Mouse (Mus musculus): ENCODE results near the gene Sphk1.

The Sphk1 gene

DNA sequence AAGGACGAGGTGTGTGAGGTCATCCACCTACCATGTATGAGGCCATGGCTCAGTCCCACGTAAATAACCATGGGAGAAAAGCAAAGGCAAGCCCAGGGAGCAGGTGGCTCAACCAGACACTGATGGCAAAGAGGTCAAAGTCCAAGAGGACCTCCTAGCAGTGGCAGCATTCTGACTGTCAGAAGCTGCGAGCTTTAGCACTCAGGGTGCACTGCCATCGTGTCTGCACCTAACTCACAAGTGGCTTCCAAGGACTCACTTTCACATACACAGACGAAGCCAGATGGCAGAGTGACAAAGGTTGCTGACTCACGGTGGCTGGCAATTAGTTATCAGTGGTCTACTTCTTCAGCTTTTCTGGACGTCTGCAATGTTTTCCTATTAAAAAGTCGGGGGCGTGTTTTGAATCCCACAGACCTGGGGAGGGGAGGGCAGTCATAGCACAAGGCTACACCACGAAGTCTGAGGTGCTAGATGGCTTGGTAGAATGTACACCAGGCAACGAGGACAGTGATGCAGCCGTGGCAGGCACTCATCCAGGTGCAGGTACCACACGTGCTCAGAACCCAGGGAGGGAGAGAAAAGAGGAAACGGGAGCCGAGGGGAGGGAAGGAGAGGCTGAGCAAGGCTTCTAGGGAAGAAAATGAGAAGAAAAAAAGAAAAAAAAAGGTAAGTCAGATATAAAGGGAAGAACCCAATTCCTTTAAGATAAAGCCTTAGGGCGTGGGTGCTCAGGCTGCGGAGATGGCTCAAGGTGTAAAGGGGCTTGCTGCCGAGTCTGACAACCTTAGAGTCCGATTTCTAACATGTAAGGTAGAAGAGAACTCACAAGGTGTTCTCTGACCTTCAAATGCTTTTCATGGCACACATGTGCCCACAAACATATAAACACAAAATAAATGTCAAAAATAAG is 41.3 kb downstream of the Sphk1 start:
- no peak for DNase-seq (ENCODE audit: low read depth, low spot score)
- no peaks in the 10 kb centered on the region for H3K36me3 ChIP-seq (ENCODE audit: control insufficient read depth, insufficient read depth, low read length, poor library complexity, severe bottlenecking)
- no peaks in the 10 kb centered on the region for H3K27me3 ChIP-seq (ENCODE audit: control insufficient read depth, insufficient read depth, low read length, poor library complexity, severe bottlenecking)

DNA sequence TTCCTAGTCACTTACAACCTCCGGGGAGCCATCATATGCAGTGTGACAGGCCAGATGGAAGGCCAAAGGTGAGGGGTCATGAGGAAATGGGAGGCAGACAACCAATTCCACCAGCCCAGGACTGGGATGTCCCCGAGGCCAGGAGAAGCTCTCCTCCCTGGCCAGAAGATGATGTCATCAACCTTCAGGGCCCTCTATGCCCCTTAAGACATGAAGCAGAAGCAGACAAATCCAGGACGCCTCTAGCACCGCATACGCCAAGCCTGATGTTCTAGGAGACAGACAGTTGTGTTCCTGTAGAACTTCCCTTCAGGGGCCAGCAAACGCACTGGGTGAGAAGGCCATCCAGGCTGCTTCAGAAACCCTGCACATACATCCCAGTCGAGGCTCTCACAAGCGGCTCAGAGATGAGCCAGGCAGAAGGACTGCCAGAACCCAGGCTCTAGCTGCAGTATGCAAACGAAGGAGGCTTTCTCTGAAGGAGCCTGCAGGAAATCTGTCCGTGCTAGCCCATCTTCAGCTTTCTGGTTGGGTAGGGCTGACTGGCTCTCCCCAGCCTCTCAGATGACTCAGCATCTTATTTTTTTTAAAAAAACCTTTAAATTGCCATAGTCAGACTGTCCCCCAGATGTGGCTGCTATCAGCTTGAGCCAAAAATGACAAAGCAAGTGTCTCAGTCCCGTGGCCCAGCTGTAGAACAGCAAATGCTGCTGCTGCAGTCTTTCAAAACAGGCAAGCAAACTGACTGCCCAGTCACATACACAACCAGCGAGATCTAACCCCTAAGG is 42.2 kb downstream of the Sphk1 start:
- no peaks in the 10 kb centered on the region for H3K27me3 ChIP-seq (ENCODE audit: control insufficient read depth, insufficient read depth, low read length, poor library complexity, severe bottlenecking)
- H3K36me3 ChIP-seq (ENCODE audit: control insufficient read depth, insufficient read depth, low read length, poor library complexity, severe bottlenecking), result no peaks in the 10 kb centered on the region
- DNase-seq (ENCODE audit: low read depth, low spot score), result no peak

DNA sequence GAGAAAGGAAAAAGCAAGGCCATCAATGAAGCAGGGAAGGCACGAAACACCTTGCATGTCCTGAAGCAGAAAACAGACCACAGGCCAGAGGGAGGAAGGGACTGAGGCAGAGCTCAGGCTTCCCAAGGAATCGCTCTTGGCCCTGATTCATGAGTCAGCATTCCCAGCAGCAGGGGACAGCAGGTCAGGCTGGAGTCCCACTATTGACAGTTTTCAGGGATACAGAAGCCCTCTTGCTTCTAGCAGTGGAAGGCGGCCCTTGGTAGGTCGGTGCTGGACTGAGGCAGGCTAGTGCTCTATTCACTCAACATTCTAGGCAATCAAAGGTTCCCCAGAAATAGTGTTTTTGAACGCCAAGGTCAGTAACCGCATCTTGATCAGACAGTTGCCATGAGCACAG is 43.8 kb downstream of the Sphk1 start:
- Histone ChIP-seq H3K36me3 (ENCODE audit: control insufficient read depth, insufficient read depth, low read length, poor library complexity, severe bottlenecking) (no peaks in the 10 kb centered on the region), H3K27me3 (ENCODE audit: control insufficient read depth, insufficient read depth, low read length, poor library complexity, severe bottlenecking) (no peaks in the 10 kb centered on the region)

DNA sequence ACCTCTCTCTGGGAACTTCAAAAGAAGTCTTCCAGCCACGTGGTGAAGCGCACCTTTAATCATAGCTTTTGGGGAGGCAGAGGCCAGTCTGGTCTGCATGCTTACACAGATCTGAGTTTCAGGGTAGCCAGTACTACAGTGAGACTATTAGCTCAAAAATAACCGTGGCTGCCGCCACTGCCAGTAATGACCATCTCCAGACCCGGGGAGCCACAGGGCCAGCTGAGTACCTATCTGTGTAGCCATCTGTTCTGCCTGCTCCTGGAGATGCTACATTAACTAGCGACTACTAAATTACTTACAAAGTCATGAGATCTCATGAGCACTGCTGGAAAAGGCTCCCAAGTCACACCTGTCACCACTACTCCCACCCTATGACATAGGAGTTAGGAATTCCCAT is 44.3 kb downstream of the Sphk1 start:
- Histone ChIP-seq H3K36me3 (ENCODE audit: control insufficient read depth, insufficient read depth, low read length, poor library complexity, severe bottlenecking) (no peaks in the 10 kb centered on the region), H3K27me3 (ENCODE audit: control insufficient read depth, insufficient read depth, low read length, poor library complexity, severe bottlenecking) (no peaks in the 10 kb centered on the region)
- DNase-seq (ENCODE audit: low read depth, low spot score), result no peak

More for the DNA sequence above, 43.8 kb downstream of the Sphk1 start:
- no peak for DNase-seq (ENCODE audit: low read depth, low spot score)

DNA sequence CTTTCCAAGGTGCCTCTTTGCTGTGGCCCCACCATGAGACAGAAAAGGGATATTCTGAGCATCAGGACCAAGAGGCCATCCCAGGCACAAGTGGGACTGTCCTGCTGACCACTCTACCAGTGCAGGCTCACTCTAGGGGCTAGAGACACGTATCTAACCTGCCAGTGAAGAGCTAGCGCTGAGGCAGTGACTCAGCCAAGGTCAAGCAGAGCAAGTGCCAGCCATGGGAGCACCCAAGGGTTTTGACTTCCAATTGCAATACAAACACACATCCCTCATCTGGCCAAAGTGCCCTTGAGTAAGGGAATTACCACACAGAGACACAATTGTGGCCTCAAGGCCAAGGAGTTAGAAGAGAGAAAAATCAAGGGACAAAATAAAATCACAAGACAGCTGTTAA is 44.7 kb downstream of the Sphk1 start:
- DNase-seq (ENCODE audit: low read depth, low spot score), result no peak
- no peaks in the 10 kb centered on the region for H3K36me3 ChIP-seq (ENCODE audit: control insufficient read depth, insufficient read depth, low read length, poor library complexity, severe bottlenecking)
- no peaks in the 10 kb centered on the region for H3K27me3 ChIP-seq (ENCODE audit: control insufficient read depth, insufficient read depth, low read length, poor library complexity, severe bottlenecking)

DNA sequence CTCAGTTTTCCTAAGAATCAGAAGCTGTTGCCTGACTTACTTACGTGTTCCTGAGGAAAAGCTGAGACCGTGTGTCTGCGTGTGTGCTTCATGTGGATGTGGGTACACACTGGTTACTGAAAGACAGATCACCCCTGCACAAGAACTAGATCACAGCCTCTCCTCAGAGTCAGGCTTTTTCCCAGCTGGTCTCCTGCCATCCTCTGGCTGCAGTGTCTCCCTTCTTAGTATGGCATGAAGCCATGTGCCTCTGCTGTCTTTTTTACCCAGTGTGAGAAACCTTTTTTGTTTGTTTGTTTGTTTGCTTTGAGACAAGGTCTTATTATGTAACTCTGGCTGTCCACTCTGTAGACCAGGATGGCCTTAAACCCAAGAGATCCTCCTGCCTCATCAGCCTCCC is 48.6 kb downstream of the Sphk1 start:
- no peak for DNase-seq (ENCODE audit: low read depth, low spot score)
- no peaks in the 10 kb centered on the region for H3K36me3 ChIP-seq (ENCODE audit: control insufficient read depth, insufficient read depth, low read length, poor library complexity, severe bottlenecking)

DNA sequence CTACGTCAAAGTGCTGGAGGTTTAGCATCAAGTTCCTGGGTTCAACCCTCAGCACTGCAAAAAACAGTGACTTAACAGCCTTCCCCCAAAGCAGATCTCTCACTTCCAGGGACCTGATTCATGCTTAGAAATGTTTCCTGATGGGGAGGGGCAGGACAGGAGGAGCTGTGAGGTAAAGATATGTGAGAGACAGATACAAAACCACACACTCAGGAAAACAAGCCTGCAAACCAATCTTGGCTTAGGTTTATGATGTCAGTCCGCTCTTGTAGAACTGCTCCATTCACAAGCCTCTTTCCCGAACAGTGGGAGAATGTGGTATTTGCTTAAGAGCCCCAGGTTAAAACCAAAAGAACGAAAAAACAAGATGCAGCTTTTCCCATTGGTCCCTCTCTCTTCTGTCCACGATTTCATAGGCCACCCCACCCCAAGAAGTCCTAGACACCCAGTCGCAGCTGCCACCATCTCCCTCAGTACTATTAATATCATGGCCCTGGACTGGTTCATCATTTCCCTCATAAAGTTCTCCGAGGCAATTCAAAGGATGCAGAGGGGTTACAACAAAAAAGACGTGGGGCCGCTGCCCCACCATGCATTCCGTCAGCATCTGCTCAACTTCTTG is 49.4 kb downstream of the Sphk1 start:
- no peak for DNase-seq (ENCODE audit: low read depth, low spot score)
- Histone ChIP-seq H3K36me3 (ENCODE audit: control insufficient read depth, insufficient read depth, low read length, poor library complexity, severe bottlenecking) (no peaks in the 10 kb centered on the region), H3K27me3 (ENCODE audit: control insufficient read depth, insufficient read depth, low read length, poor library complexity, severe bottlenecking) (no peaks in the 10 kb centered on the region)

More for the DNA sequence above, 48.6 kb downstream of the Sphk1 start:
- no peaks in the 10 kb centered on the region for H3K27me3 ChIP-seq (ENCODE audit: control insufficient read depth, insufficient read depth, low read length, poor library complexity, severe bottlenecking)

DNA sequence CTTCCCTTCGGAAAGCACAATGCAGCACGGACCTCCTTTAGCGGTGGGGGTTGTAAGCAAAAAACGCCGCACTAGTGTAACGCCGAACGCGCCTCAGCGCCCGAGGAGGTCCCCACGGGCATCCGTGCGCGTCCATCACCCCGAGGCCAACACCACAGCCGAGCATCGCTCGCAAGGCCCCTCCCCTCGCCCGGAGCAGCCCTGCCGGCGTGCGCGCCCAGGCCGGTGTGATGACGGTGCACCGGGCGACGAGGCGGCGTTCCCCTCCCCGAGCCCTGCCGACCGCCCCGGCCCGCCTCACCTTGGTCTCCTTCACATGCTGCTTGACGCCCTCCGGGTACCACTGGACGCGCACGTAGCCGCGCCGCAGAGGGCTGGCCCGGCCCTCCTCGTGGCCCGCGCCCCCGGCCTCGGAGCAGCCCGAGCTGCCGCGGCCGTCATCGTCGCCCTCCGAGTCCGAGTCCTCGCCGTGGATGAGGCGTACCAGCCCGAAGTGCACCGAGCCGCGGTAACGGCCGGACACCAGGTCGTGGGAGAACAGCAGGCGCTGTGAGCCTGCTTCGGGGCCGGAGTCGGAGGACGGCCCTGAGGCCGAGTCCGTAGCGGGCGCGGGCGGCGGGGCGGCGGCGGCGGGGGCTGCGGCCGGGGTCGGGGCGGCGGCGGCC is 50.1 kb downstream of the Sphk1 start:
- Histone ChIP-seq H3K36me3 (ENCODE audit: control insufficient read depth, insufficient read depth, low read length, poor library complexity, severe bottlenecking) (no peaks in the 10 kb centered on the region), H3K27me3 (ENCODE audit: control insufficient read depth, insufficient read depth, low read length, poor library complexity, severe bottlenecking) (no peaks in the 10 kb centered on the region)
- DNase-seq (ENCODE audit: low read depth, low spot score), result peak; percentile 67

DNA sequence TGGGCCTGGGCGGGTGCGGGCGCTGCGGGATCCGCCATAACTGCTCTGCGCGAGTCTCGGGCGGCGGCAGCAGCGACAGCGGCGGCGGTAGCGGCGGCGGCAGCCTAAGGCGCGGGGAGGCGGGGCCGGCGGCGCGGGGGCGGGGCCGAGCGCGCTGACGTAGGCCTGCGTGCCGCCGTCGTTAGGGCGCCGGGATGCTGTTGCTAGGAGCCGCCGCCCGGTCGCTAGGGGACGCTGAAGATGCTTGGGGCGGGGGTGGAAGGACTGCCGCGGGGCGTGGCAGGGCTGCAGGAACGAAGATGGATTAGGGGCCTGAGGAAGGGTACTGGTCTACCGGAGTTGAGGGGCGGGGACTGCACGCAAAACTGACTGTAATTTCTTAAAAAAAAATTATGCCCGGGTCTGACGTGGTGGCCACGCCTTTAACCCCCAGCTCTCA is 50.7 kb downstream of the Sphk1 start, which contains the start of gene Ube2o:
Gene Ube2o, minus strand, starts transcription at position 72 of the 439 bp plus-strand sequence.
- no peaks in the 10 kb centered on the region for H3K27me3 ChIP-seq (ENCODE audit: control insufficient read depth, insufficient read depth, low read length, poor library complexity, severe bottlenecking)
- no peaks in the 10 kb centered on the region for H3K36me3 ChIP-seq (ENCODE audit: control insufficient read depth, insufficient read depth, low read length, poor library complexity, severe bottlenecking)
- DNase-seq (ENCODE audit: low read depth, low spot score), result peak; percentile 94

DNA sequence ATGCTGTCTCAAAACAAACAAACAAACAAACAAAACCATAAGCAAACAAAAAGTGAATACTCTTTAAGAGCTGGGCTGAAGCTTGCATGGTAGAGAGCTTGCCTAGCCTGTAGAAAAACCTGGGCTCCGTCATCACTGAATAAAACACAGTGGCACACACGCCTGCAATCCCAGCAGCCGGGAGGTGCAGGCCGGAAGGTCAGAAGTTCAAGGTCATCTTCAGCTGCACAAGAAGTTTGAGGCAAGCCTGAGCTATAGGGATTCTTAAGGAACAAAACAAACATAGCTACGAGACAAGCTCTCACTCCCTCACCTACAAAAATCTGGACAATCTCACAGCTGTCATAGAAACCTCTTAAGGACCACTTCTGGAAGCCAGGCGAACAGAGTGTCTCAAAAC is 55.0 kb downstream of the Sphk1 start:
- Histone ChIP-seq H3K27me3 (ENCODE audit: control insufficient read depth, insufficient read depth, low read length, poor library complexity, severe bottlenecking) (no peaks in the 10 kb centered on the region), H3K36me3 (ENCODE audit: control insufficient read depth, insufficient read depth, low read length, poor library complexity, severe bottlenecking) (no peaks in the 10 kb centered on the region)
- DNase-seq (ENCODE audit: low read depth, low spot score), result no peak
